Mouse (Mus musculus) lung, postnatal 0 days (tissue): ENCODE measurements at regions not wholly inside any gene's neighbourhood (a gene's known extent, or its start where the extent isn't known, plus 50 kb on each side); places are given as distances from the start of the nearest gene placed in this dataset.

Experiments used
- CTCF ChIP-seq: IDR thresholded peaks from 2 replicates; pipeline ENCODE4 v1.5.1; 2016; ENCODE audit warnings: antibody characterized with exemption, mild to moderate bottlenecking
- EP300 ChIP-seq: IDR thresholded peaks from 2 replicates; pipeline ENCODE4 v1.6.1; 2016; ENCODE audit warnings: antibody characterized with exemption, mild to moderate bottlenecking, control low read depth

- no peak for TF ChIP-seq EP300
- no peak for TF ChIP-seq CTCF
Measured at GRCm38 (mm10) chr17:63690829-63691689, 171.8 kb upstream of the Fer start.
